Mouse (Mus musculus): ENCODE results near the gene Nicn1. TPM values are rescaled to one million over a fixed set of nuclear protein-coding genes. Genes with fewer than 3 reads are reported as not detected.
"Not testable (repeated sequence)": the region's sequence is repeated elsewhere in the genome, so short reads cannot be mapped to it uniquely, and the experiment has no call there.

Gene Nicn1
- polyA plus RNA-seq, 1 experiment from 2014 or later = 65.1 TPM

GRCm38 (mm10) chr9:108273485-108273884 lies 16.7 kb upstream of the Nicn1 start:
- no peak for DNase-seq (ENCODE audit: low spot score)
- no peaks in the 10 kb centered on the region for H3K36me3 ChIP-seq (ENCODE audit: control insufficient read depth, insufficient read depth, low read length)
- 61% methylated on average over 4 of the region's 4 CpGs for WGBS
- H3K4me3 ChIP-seq (ENCODE audit: low read depth, low read length) = no peak overlapping the region
- H3K27ac ChIP-seq (ENCODE audit: low read depth, low read length) = no peak overlapping the region
- H3K4me2 ChIP-seq (ENCODE audit: low read depth) = no peak overlapping the region
- no peaks in the 10 kb centered on the region for H3K4me1 ChIP-seq (ENCODE audit: control insufficient read depth, insufficient read depth, low read length)
- ATAC-seq (ENCODE audit: insufficient read depth, low FRiP score, low TSS enrichment) = no peak
- H3K27me3 ChIP-seq (ENCODE audit: control insufficient read depth, insufficient read depth, low read length) = no peaks in the 10 kb centered on the region
- H3K9ac ChIP-seq (ENCODE audit: low read length) = no peak overlapping the region
- no peaks in the 10 kb centered on the region for H3K9me3 ChIP-seq (ENCODE audit: control insufficient read depth, low read length)

- no peak for DNase-seq (ENCODE audit: low spot score)
- H3K4me3 ChIP-seq (ENCODE audit: low read depth, low read length) = no peak overlapping the region
- no peak overlapping the region for H3K27ac ChIP-seq (ENCODE audit: low read depth, low read length)
- no peaks in the 10 kb centered on the region for H3K9me3 ChIP-seq (ENCODE audit: control insufficient read depth, low read length)
- no peaks in the 10 kb centered on the region for H3K36me3 ChIP-seq (ENCODE audit: control insufficient read depth, insufficient read depth, low read length)
- no peaks in the 10 kb centered on the region for H3K4me1 ChIP-seq (ENCODE audit: control insufficient read depth, insufficient read depth, low read length)
- WGBS = 85% methylated on average over 5 of the region's 5 CpGs
- H3K9ac ChIP-seq (ENCODE audit: low read length) = no peak overlapping the region
- no peak for ATAC-seq (ENCODE audit: insufficient read depth, low FRiP score, low TSS enrichment)
- H3K4me2 ChIP-seq (ENCODE audit: low read depth) = no peak overlapping the region
- no peaks in the 10 kb centered on the region for H3K27me3 ChIP-seq (ENCODE audit: control insufficient read depth, insufficient read depth, low read length)
These were observed 15.5 kb upstream of the Nicn1 start for GRCm38 (mm10) chr9:108274476-108275330.

GRCm38 (mm10) chr9:108275331-108275659 lies 14.9 kb upstream of the Nicn1 start:
- no peaks in the 10 kb centered on the region for H3K9me3 ChIP-seq (ENCODE audit: control insufficient read depth, low read length)
- H3K36me3 ChIP-seq (ENCODE audit: control insufficient read depth, insufficient read depth, low read length) = no peaks in the 10 kb centered on the region
- no peaks in the 10 kb centered on the region for H3K4me1 ChIP-seq (ENCODE audit: control insufficient read depth, insufficient read depth, low read length)
- no peak overlapping the region for H3K9ac ChIP-seq (ENCODE audit: low read length)
- no peak overlapping the region for H3K27ac ChIP-seq (ENCODE audit: low read depth, low read length)
- no peak for ATAC-seq (ENCODE audit: insufficient read depth, low FRiP score, low TSS enrichment)
- H3K4me2 ChIP-seq (ENCODE audit: low read depth) = no peak overlapping the region
- no peak for DNase-seq (ENCODE audit: low spot score)
- no peak overlapping the region for H3K4me3 ChIP-seq (ENCODE audit: low read depth, low read length)
- 67% methylated on average over 6 of the region's 6 CpGs for WGBS
- no peaks in the 10 kb centered on the region for H3K27me3 ChIP-seq (ENCODE audit: control insufficient read depth, insufficient read depth, low read length)

GRCm38 (mm10) chr9:108278697-108279450 lies 11.4 kb upstream of the Nicn1 start:
- H3K27ac ChIP-seq (ENCODE audit: low read depth, low read length) = no peak overlapping the region
- no peak for DNase-seq (ENCODE audit: low spot score)

GRCm38 (mm10) chr9:108280071-108280828 lies 10.0 kb upstream of the Nicn1 start:
- H3K4me2 ChIP-seq (ENCODE audit: low read depth) = no peak overlapping the region
- no peak overlapping the region for H3K4me3 ChIP-seq (ENCODE audit: low read depth, low read length)
- no peak overlapping the region for H3K9ac ChIP-seq (ENCODE audit: low read length)
- no peaks in the 10 kb centered on the region for H3K36me3 ChIP-seq (ENCODE audit: control insufficient read depth, insufficient read depth, low read length)
- 49% methylated on average over 8 of the region's 8 CpGs for WGBS
- H3K27me3 ChIP-seq (ENCODE audit: control insufficient read depth, insufficient read depth, low read length) = no peaks in the 10 kb centered on the region
- no peak for DNase-seq (ENCODE audit: low spot score)
- no peak for ATAC-seq (ENCODE audit: insufficient read depth, low FRiP score, low TSS enrichment)
- no peaks in the 10 kb centered on the region for H3K4me1 ChIP-seq (ENCODE audit: control insufficient read depth, insufficient read depth, low read length)
- no peaks in the 10 kb centered on the region for H3K9me3 ChIP-seq (ENCODE audit: control insufficient read depth, low read length)
- H3K27ac ChIP-seq (ENCODE audit: low read depth, low read length) = no peak overlapping the region

More at GRCm38 (mm10) chr9:108278697-108279450, 11.4 kb upstream of the Nicn1 start:
- Histone ChIP-seq H3K27me3 (ENCODE audit: control insufficient read depth, insufficient read depth, low read length) (no peaks in the 10 kb centered on the region), H3K9me3 (ENCODE audit: control insufficient read depth, low read length) (no peaks in the 10 kb centered on the region), H3K4me2 (ENCODE audit: low read depth) (no peak overlapping the region), H3K36me3 (ENCODE audit: control insufficient read depth, insufficient read depth, low read length) (no peaks in the 10 kb centered on the region), H3K9ac (ENCODE audit: low read length) (no peak overlapping the region), H3K4me1 (ENCODE audit: control insufficient read depth, insufficient read depth, low read length) (no peaks in the 10 kb centered on the region), H3K4me3 (ENCODE audit: low read depth, low read length) (no peak overlapping the region)
- 67% methylated on average over 10 of the region's 10 CpGs for WGBS
- no peak for ATAC-seq (ENCODE audit: insufficient read depth, low FRiP score, low TSS enrichment)

GRCm38 (mm10) chr9:108284410-108284809 lies 5.8 kb upstream of the Nicn1 start:
- Histone ChIP-seq H3K9ac (ENCODE audit: low read length) (no peak overlapping the region), H3K36me3 (ENCODE audit: control insufficient read depth, insufficient read depth, low read length) (no peaks in the 10 kb centered on the region), H3K4me1 (ENCODE audit: control insufficient read depth, insufficient read depth, low read length) (no peaks in the 10 kb centered on the region), H3K27me3 (ENCODE audit: control insufficient read depth, insufficient read depth, low read length) (no peaks in the 10 kb centered on the region), H3K4me2 (ENCODE audit: low read depth) (no peak overlapping the region), H3K9me3 (ENCODE audit: control insufficient read depth, low read length) (no peaks in the 10 kb centered on the region), H3K27ac (ENCODE audit: low read depth, low read length) (no peak overlapping the region), H3K4me3 (ENCODE audit: low read depth, low read length) (no peak overlapping the region)
- no peak for ATAC-seq (ENCODE audit: insufficient read depth, low FRiP score, low TSS enrichment)
- WGBS = 17% methylated on average over 6 of the region's 6 CpGs
- DNase-seq (ENCODE audit: low spot score) = peak; percentile 67

GRCm38 (mm10) chr9:108287526-108288238 lies 2.5 kb upstream of the Nicn1 start:
- 89% methylated on average over 4 of the region's 6 CpGs for WGBS
- not testable (repeated sequence) for H3K9ac ChIP-seq (ENCODE audit: low read length); H3K27ac ChIP-seq (ENCODE audit: low read depth, low read length); H3K4me2 ChIP-seq (ENCODE audit: low read depth); H3K27me3 ChIP-seq (ENCODE audit: control insufficient read depth, insufficient read depth, low read length); ATAC-seq (ENCODE audit: insufficient read depth, low FRiP score, low TSS enrichment); H3K9me3 ChIP-seq (ENCODE audit: control insufficient read depth, low read length); H3K4me3 ChIP-seq (ENCODE audit: low read depth, low read length); H3K36me3 ChIP-seq (ENCODE audit: control insufficient read depth, insufficient read depth, low read length); H3K4me1 ChIP-seq (ENCODE audit: control insufficient read depth, insufficient read depth, low read length); DNase-seq (ENCODE audit: low spot score)

GRCm38 (mm10) chr9:108289347-108289746 lies 882 bp upstream of the Nicn1 start:
- ATAC-seq (ENCODE audit: insufficient read depth, low FRiP score, low TSS enrichment) = no peak
- Histone ChIP-seq H3K4me3 (ENCODE audit: low read depth, low read length) (peak overlapping the region; percentile 51; the same call in 1 of the 2 replicates), H3K27me3 (ENCODE audit: control insufficient read depth, insufficient read depth, low read length) (no peaks in the 10 kb centered on the region), H3K9ac (ENCODE audit: low read length) (peak overlapping the region; percentile 59; the same call in 1 of the 2 replicates), H3K27ac (ENCODE audit: low read depth, low read length) (peak overlapping the region; percentile 74; the same call in 1 of the 2 replicates), H3K4me1 (ENCODE audit: control insufficient read depth, insufficient read depth, low read length) (peaks cover 5% of the 10 kb centered on the region; the same call in 1 of the 2 replicates), H3K4me2 (ENCODE audit: low read depth) (peak overlapping the region; percentile 54), H3K36me3 (ENCODE audit: control insufficient read depth, insufficient read depth, low read length) (no peaks in the 10 kb centered on the region), H3K9me3 (ENCODE audit: control insufficient read depth, low read length) (no peaks in the 10 kb centered on the region)
- no peak for DNase-seq (ENCODE audit: low spot score)
- WGBS = 63% methylated on average over 2 of the region's 2 CpGs

Data from neural tube, embryonic 11.5 days (tissue).